32 mouse cellular contexts compared by ENCODE assay signal in the genomic region with DNA sequence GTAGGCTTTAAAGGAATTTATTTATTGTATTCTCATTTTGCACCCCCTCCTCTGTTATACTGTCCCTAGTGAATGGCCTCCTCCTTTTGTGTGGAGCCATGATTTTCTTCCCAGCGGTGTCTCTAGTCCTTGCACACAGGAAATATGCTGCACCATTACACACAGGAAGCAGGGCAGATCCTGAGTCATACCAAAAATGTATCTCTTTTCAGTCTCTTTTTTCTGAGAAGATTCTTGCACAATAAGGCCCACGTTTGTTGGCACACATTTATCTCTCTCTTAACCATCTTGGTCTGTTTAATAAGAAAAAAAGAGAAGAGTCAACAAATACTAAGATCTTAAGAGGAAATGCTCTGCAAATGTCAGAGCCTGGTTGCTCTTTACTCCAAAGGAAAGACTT. TPM values are rescaled to one million over a fixed set of nuclear protein-coding genes. Genes with fewer than 3 reads are reported as not detected.
DNase-seq lines count a peak whose midpoint lies in the region; ATAC-seq lines count a peak whose summit lies in the region.
"Had no signal": no experiment of that assay in that cellular context is flagged by ENCODE, and none has a peak within 500 bp of the region (broad histone marks: within the 10 kb centered on the region; RNA-seq: fewer than 3 reads in every experiment).

No protein-coding gene starts in this region.

- no peaks in the 10 kb centered on the region for H3K27me3 ChIP-seq in liver, embryonic 12.5 days (replicated peaks)
- H3K27me3 ChIP-seq in hindbrain, embryonic 16.5 days (replicated peaks; ENCODE audit: control insufficient read depth, insufficient read depth, low read length): no peaks in the 10 kb centered on the region
- H3K27me3 ChIP-seq: CH12.LX; embryonic facial prominence, embryonic 12.5 days; heart, embryonic 15.5 days; hindbrain, embryonic 12.5 days; limb, embryonic 12.5 days; neural tube, embryonic 15.5 days; stomach, embryonic 15.5 days had no signal

- no peaks in the 10 kb centered on the region for H3K9me3 ChIP-seq in liver, embryonic 12.5 days (replicated peaks)
- H3K9me3 ChIP-seq in hindbrain, embryonic 16.5 days (ENCODE audit: control insufficient read depth, low read length): no peaks in the 10 kb centered on the region
- H3K9me3 ChIP-seq: embryonic facial prominence, embryonic 12.5 days; heart, embryonic 10.5 days; heart, embryonic 15.5 days; hindbrain, embryonic 12.5 days; limb, embryonic 12.5 days; neural tube, embryonic 15.5 days; stomach, embryonic 15.5 days had no signal

- no peak overlapping the region for H3K9ac ChIP-seq in liver, embryonic 12.5 days
- H3K9ac ChIP-seq in hindbrain, embryonic 16.5 days (ENCODE audit: low read depth, low read length): no peak overlapping the region
- H3K9ac ChIP-seq: embryonic facial prominence, embryonic 12.5 days; heart, embryonic 15.5 days; hindbrain, embryonic 12.5 days; limb, embryonic 12.5 days; liver, postnatal 0 days; neural tube, embryonic 15.5 days; stomach, embryonic 15.5 days had no signal

- H3K4me3 ChIP-seq in liver, embryonic 12.5 days: no peak overlapping the region
- no peak overlapping the region for H3K4me3 ChIP-seq in hindbrain, embryonic 16.5 days (ENCODE audit: low read length)
- H3K4me3 ChIP-seq: embryonic facial prominence, embryonic 12.5 days; heart, embryonic 10.5 days; heart, embryonic 15.5 days; hindbrain, embryonic 12.5 days; limb, embryonic 12.5 days; neural tube, embryonic 15.5 days; stomach, embryonic 15.5 days had no signal

- H3K4me2 ChIP-seq in liver, embryonic 12.5 days: no peak overlapping the region
- no peak overlapping the region for H3K4me2 ChIP-seq in hindbrain, embryonic 16.5 days (ENCODE audit: low read length)
- H3K4me2 ChIP-seq: embryonic facial prominence, embryonic 12.5 days; heart, embryonic 15.5 days; hindbrain, embryonic 12.5 days; limb, embryonic 12.5 days; neural tube, embryonic 15.5 days; stomach, embryonic 15.5 days had no signal

- H3K36me3 ChIP-seq in liver, embryonic 12.5 days: no peaks in the 10 kb centered on the region
- H3K36me3 ChIP-seq in hindbrain, embryonic 16.5 days (ENCODE audit: control insufficient read depth, insufficient read depth, low read length): no peaks in the 10 kb centered on the region
- H3K36me3 ChIP-seq: embryonic facial prominence, embryonic 12.5 days; heart, embryonic 10.5 days; heart, embryonic 15.5 days; hindbrain, embryonic 12.5 days; limb, embryonic 12.5 days; neural tube, embryonic 15.5 days; stomach, embryonic 15.5 days had no signal

- peak; percentile 69 for ATAC-seq in granulocyte monocyte progenitor cell, adult 5-6 weeks (replicated peaks; ENCODE audit: poor library complexity, severe bottlenecking)
- ATAC-seq in liver, embryonic 12.5 days: no peak
- ATAC-seq in hindbrain, embryonic 16.5 days: no peak
- ATAC-seq: forebrain, embryonic 14.5 days; intestine, embryonic 16.5 days; liver, postnatal 0 days had no signal

- WGBS in liver, embryonic 12.5 days (ENCODE audit: insufficient replicate concordance): 26% methylated on average over 2 of the region's 2 CpGs
- WGBS in hindbrain, embryonic 16.5 days: 84% methylated on average over 2 of the region's 2 CpGs

- no peaks in the 10 kb centered on the region for H3K4me1 ChIP-seq in liver, embryonic 12.5 days
- H3K4me1 ChIP-seq in hindbrain, embryonic 16.5 days (ENCODE audit: control insufficient read depth, insufficient read depth, low read depth, low read length): no peaks in the 10 kb centered on the region
- H3K4me1 ChIP-seq: embryonic facial prominence, embryonic 12.5 days; heart, embryonic 15.5 days; hindbrain, embryonic 12.5 days; limb, embryonic 12.5 days; neural tube, embryonic 15.5 days; stomach, embryonic 15.5 days had no signal

- peak; percentile 85 for DNase-seq in heart, adult 11 months
- no peak for DNase-seq in heart, postnatal 36 days
- peak; percentile 74 for DNase-seq in 3T3-L1 (ENCODE audit: low read depth, low spot score)
- peak; percentile 9 for DNase-seq in Muller cell, postnatal 12 days (ENCODE audit: inconsistent ontology term)
- DNase-seq in kidney, adult 8-10 months: no peak
- DNase-seq: B cell, adult 2 months; cerebellum, adult 9-10 months; cerebellum, postnatal 36 days; embryo, embryonic 11 days; gastrocnemius, postnatal 25 days; kidney, adult 9 months; kidney, postnatal 10 days; layer of hippocampus, postnatal 36 days; liver, postnatal 0 days; midbrain, embryonic 14.5 days; retina, postnatal 1 day; right cerebral cortex, postnatal 25 days; thymus, postnatal 25 days had no signal

- no peak overlapping the region for H3K27ac ChIP-seq in liver, embryonic 12.5 days
- no peak overlapping the region for H3K27ac ChIP-seq in hindbrain, embryonic 16.5 days (ENCODE audit: low read depth, low read length)
- H3K27ac ChIP-seq: embryonic facial prominence, embryonic 12.5 days; heart, embryonic 10.5 days; heart, embryonic 15.5 days; hindbrain, embryonic 12.5 days; limb, embryonic 12.5 days; neural tube, embryonic 15.5 days; stomach, embryonic 15.5 days had no signal

- intact Hi-C loops in heart, postnatal 36 days (cut with DNase I): no loop called here

RNA-seq across cellular contexts. Expression of gene Abca8a, which starts 4.5 kb away (rescaled TPM):
- total RNA-seq in heart, postnatal 36 days (2021): 10 to 100 TPM; 34.6 to 43.4 TPM
- not detected in 2 replicates for total RNA-seq in granulocyte monocyte progenitor cell, adult 5-6 weeks (2014; fragmentation: Nextera tagmentation)
- not detected in 2 replicates for total RNA-seq in granulocyte monocyte progenitor cell, adult 5-6 weeks (2017)
- polyA plus RNA-seq in liver, embryonic 12.5 days (2016; fragmentation: Nextera tagmentation; extraction: Ambion mirVana): 0.54 and 0.71 TPM in 2 replicates
- polyA plus RNA-seq in hindbrain, embryonic 16.5 days (2015; fragmentation: Nextera tagmentation; extraction: Ambion mirVana): 1.3 and 1.7 TPM in 2 replicates
- total RNA-seq: monocyte, adult 5-6 weeks had no signal
- polyA plus RNA-seq: heart, embryonic 10.5 days had no signal

Comparison
In these comparisons a context has a peak if more than half of its experiments do, and no peak if none do; other contexts are left out.
1. DNase-seq: peak in heart, adult 11 months (single experiment), 3T3-L1 (single experiment) and Muller cell, postnatal 12 days (single experiment); none in heart, postnatal 36 days (0 of 2) and kidney, adult 8-10 months (0 of 2).
2. RNA of gene Abca8a, which starts 4.5 kb away (total RNA-seq): 34.6 to 43.4 TPM in heart, postnatal 36 days; not detected in granulocyte monocyte progenitor cell, adult 5-6 weeks; every median in the first group is over 10 times any median in the second.